Mouse (Mus musculus): ENCODE measurements at regions not wholly inside any gene's neighbourhood (a gene's known extent, or its start where the extent isn't known, plus 50 kb on each side); places are given as distances from the start of the nearest gene placed in this dataset.

GRCm38 (mm10) chr11:7337826-7338225 lies 124.1 kb upstream of the Igfbp3 start:
- Histone ChIP-seq H3K27ac (replicated peaks) (no peak overlapping the region), H3K4me1 (no peaks in the 10 kb centered on the region), H3K4me3 (replicated peaks) (no peak overlapping the region), H3K36me3 (no peaks in the 10 kb centered on the region), H3K9ac (no peak overlapping the region), H3K9me3 (replicated peaks) (peaks cover 5% of the 10 kb centered on the region), H3K27me3 (no peaks in the 10 kb centered on the region), H3K4me2 (replicated peaks) (no peak overlapping the region)
- ATAC-seq (ENCODE audit: insufficient number of reproducible peaks, low FRiP score, low TSS enrichment, low read depth): no peak

GRCm38 (mm10) chr11:7317409-7317970 lies 103.8 kb upstream of the Igfbp3 start:
- H3K27ac ChIP-seq (replicated peaks): no peak overlapping the region
- H3K4me2 ChIP-seq (replicated peaks): no peak overlapping the region
- no peak overlapping the region for H3K4me3 ChIP-seq (replicated peaks)
- H3K4me1 ChIP-seq: no peaks in the 10 kb centered on the region
- no peak overlapping the region for H3K9ac ChIP-seq
- ATAC-seq (ENCODE audit: insufficient number of reproducible peaks, low FRiP score, low TSS enrichment, low read depth): no peak
- H3K27me3 ChIP-seq: no peaks in the 10 kb centered on the region
- WGBS: 62% methylated on average over 3 of the region's 3 CpGs
- no peaks in the 10 kb centered on the region for H3K36me3 ChIP-seq
- H3K9me3 ChIP-seq (replicated peaks): no peaks in the 10 kb centered on the region

DNA sequence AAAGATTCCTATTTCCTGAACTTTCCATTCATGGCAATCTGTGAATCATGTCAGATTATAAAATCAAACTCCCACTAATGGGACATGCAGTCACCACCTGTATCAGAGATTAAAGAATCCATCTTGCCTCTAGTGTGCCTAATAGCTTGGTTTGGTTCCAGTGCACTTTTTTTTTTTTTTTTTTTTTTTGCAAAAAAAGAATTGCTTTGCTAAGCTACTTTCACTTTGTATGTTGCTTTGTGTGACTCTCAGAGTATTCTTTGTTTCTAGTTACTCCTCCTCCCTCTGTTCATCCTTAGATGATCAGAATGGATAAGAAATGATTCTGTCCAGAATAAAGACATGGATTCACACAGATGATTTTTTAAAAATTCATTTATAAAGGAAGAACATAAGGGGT lies 82.5 kb upstream of the Igfbp3 start:
- no peak for ATAC-seq (ENCODE audit: insufficient number of reproducible peaks, low FRiP score, low TSS enrichment, low read depth)
- no peaks in the 10 kb centered on the region for H3K36me3 ChIP-seq
- H3K9me3 ChIP-seq (replicated peaks): no peaks in the 10 kb centered on the region
- no peak overlapping the region for H3K9ac ChIP-seq
- H3K27ac ChIP-seq (replicated peaks): no peak overlapping the region
- no peak overlapping the region for H3K4me3 ChIP-seq (replicated peaks)
- no peaks in the 10 kb centered on the region for H3K4me1 ChIP-seq
- no peaks in the 10 kb centered on the region for H3K27me3 ChIP-seq
- H3K4me2 ChIP-seq (replicated peaks): no peak overlapping the region

- Histone ChIP-seq H3K27me3 (no peaks in the 10 kb centered on the region), H3K4me1 (peaks cover 11% of the 10 kb centered on the region), H3K36me3 (no peaks in the 10 kb centered on the region), H3K4me3 (replicated peaks) (no peak overlapping the region), H3K9me3 (replicated peaks) (no peaks in the 10 kb centered on the region), H3K27ac (replicated peaks) (no peak overlapping the region), H3K4me2 (replicated peaks) (no peak overlapping the region), H3K9ac (no peak overlapping the region)
- 81% methylated on average over 8 of the region's 8 CpGs for WGBS
- no peak for ATAC-seq (ENCODE audit: insufficient number of reproducible peaks, low FRiP score, low TSS enrichment, low read depth)
Observed at GRCm38 (mm10) chr11:7289242-7289938, 75.7 kb upstream of the Igfbp3 start.

DNA sequence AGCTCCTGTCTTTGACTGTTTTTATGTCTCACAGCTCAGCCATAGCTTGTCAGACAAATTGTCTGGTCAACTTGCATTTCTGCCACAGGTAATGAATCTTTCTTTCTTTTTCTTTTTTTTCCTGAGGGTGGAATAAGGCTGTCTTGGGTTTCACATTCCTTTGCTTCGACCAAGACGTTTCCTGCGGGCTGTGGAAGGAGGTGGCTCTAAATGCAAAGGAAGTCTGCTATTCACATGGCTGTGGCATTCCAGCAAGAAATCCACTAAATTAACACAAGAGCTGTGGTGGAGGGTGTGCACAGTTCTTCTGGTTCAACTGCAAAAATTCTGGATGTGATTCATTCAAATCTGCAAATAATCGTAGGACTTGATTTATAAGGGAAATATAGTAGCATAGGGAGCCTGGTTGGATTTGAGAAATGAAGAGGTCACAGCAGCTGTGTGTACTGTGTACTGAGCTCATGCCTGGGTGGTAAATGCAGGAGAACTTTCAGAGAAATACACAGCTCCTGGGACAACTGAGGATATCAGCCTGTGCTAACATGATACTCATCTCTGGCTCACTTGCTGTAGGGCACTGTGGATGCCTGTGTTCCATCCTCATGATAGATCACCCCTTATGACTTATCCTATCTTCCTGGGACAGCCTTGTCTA lies 71.2 kb upstream of the Igfbp3 start:
- Histone ChIP-seq H3K27me3 (no peaks in the 10 kb centered on the region), H3K27ac (replicated peaks) (peak overlapping the region; percentile 18; the same call in 1 of the 2 replicates), H3K9ac (no peak overlapping the region), H3K9me3 (replicated peaks) (no peaks in the 10 kb centered on the region), H3K36me3 (no peaks in the 10 kb centered on the region), H3K4me1 (peaks cover 39% of the 10 kb centered on the region), H3K4me3 (replicated peaks) (no peak overlapping the region), H3K4me2 (replicated peaks) (no peak overlapping the region)
- no peak for ATAC-seq (ENCODE audit: insufficient number of reproducible peaks, low FRiP score, low TSS enrichment, low read depth)
- 9% methylated on average over 4 of the region's 4 CpGs for WGBS

DNA sequence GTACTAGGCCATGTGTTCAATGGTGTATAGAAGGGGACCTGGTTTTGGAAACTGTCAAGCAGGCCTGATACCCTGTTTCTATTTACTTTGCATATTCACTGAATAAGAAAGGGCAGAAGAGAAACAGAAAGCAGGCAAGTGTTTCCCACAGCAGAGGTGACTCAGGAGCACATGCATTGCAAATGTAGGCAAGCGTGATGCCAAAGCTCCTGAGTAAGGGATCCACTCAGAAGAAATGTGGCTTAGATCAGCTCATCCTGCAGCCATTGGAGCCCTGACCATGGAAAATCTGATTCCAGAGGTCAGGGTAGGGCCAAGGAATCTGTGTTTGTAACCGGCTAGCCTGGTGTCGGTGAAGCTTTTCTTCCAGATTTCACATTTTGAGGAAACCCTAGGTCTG lies 69.3 kb upstream of the Igfbp3 start:
- Histone ChIP-seq H3K4me1 (peaks cover 39% of the 10 kb centered on the region), H3K4me3 (replicated peaks) (no peak overlapping the region), H3K9ac (no peak overlapping the region), H3K27me3 (no peaks in the 10 kb centered on the region), H3K27ac (replicated peaks) (peak overlapping the region; percentile 48; the same call in 1 of the 2 replicates), H3K9me3 (replicated peaks) (no peaks in the 10 kb centered on the region), H3K36me3 (no peaks in the 10 kb centered on the region), H3K4me2 (replicated peaks) (no peak overlapping the region)
- 60% methylated on average over 3 of the region's 3 CpGs for WGBS
- ATAC-seq (ENCODE audit: insufficient number of reproducible peaks, low FRiP score, low TSS enrichment, low read depth): no peak

DNA sequence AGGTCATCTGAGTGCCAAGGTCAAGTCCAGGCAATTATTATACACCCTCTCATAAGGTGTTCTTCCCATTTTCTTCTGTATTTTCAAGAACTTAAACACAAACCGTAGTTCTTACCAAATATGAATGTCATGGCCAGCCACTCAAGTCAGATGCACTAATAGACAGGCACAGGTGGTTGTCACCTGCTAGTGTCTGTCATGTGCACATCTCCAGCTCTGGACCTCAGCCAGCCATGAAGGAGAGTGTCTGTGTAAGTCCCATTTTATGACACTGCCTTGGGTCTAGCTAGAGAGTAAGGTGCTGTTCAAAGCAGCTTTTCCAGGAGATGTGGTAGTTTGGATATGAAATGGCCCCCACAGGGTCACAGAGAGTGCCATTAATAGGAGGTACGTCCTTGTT lies 68.5 kb upstream of the Igfbp3 start:
- 0 out of 2 replicates have a peak, but pooled peaks have one; percentile 11 for ATAC-seq (ENCODE audit: insufficient number of reproducible peaks, low FRiP score, low TSS enrichment, low read depth)
- Histone ChIP-seq H3K27me3 (no peaks in the 10 kb centered on the region), H3K4me3 (replicated peaks) (no peak overlapping the region), H3K4me1 (peaks cover 39% of the 10 kb centered on the region), H3K4me2 (replicated peaks) (no peak overlapping the region), H3K9me3 (replicated peaks) (no peaks in the 10 kb centered on the region), H3K27ac (replicated peaks) (peak overlapping the region; percentile 48), H3K36me3 (no peaks in the 10 kb centered on the region), H3K9ac (no peak overlapping the region)
- WGBS: 59% methylated on average over 2 of the region's 2 CpGs

GRCm38 (mm10) chr11:7281656-7282055 lies 67.9 kb upstream of the Igfbp3 start:
- Histone ChIP-seq H3K27ac (replicated peaks) (peak overlapping the region; percentile 48), H3K4me2 (replicated peaks) (no peak overlapping the region), H3K4me1 (peaks cover 39% of the 10 kb centered on the region), H3K9ac (no peak overlapping the region), H3K27me3 (no peaks in the 10 kb centered on the region), H3K36me3 (no peaks in the 10 kb centered on the region), H3K4me3 (replicated peaks) (no peak overlapping the region), H3K9me3 (replicated peaks) (no peaks in the 10 kb centered on the region)
- 20% methylated on average over 2 of the region's 2 CpGs for WGBS
- no peak for ATAC-seq (ENCODE audit: insufficient number of reproducible peaks, low FRiP score, low TSS enrichment, low read depth)

GRCm38 (mm10) chr11:7279891-7280290 lies 66.2 kb upstream of the Igfbp3 start:
- Histone ChIP-seq H3K4me3 (replicated peaks) (no peak overlapping the region), H3K4me1 (peaks cover 33% of the 10 kb centered on the region), H3K36me3 (no peaks in the 10 kb centered on the region), H3K27me3 (no peaks in the 10 kb centered on the region), H3K9me3 (replicated peaks) (no peaks in the 10 kb centered on the region), H3K4me2 (replicated peaks) (no peak overlapping the region), H3K27ac (replicated peaks) (no peak overlapping the region), H3K9ac (no peak overlapping the region)
- no peak for ATAC-seq (ENCODE audit: insufficient number of reproducible peaks, low FRiP score, low TSS enrichment, low read depth)
- 67% methylated on average over 2 of the region's 2 CpGs for WGBS

DNA sequence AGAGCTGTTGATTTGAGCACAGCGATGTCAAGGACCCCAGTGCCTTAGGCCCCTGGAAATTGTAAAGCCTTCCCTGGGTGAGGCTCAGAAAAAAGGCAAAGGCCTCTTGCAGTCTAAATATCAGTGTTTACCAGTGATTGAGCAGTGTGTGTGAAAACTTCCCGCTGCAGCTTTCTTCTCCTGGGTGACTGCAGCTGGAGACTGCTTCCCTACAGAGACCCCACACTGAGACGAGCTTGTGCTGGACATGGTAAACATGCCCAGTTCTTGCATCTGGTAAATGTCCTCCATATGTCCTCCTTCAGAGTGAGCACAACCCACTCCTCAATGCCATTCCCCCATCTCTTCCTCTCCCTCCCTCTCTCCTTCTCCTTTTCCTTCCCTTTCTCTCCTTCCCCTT lies 58.8 kb upstream of the Igfbp3 start:
- Histone ChIP-seq H3K4me2 (replicated peaks) (no peak overlapping the region), H3K9ac (no peak overlapping the region), H3K4me1 (peaks cover 8% of the 10 kb centered on the region; the same call in 1 of the 2 replicates), H3K27me3 (no peaks in the 10 kb centered on the region), H3K9me3 (replicated peaks) (no peaks in the 10 kb centered on the region), H3K36me3 (no peaks in the 10 kb centered on the region), H3K27ac (replicated peaks) (peak overlapping the region; percentile 34), H3K4me3 (replicated peaks) (no peak overlapping the region)
- WGBS: 30% methylated on average over 3 of the region's 3 CpGs
- ATAC-seq (ENCODE audit: insufficient number of reproducible peaks, low FRiP score, low TSS enrichment, low read depth): no peak

- Histone ChIP-seq H3K4me3 (replicated peaks) (no peak overlapping the region), H3K9ac (no peak overlapping the region), H3K4me2 (replicated peaks) (no peak overlapping the region), H3K36me3 (no peaks in the 10 kb centered on the region), H3K4me1 (peaks cover 8% of the 10 kb centered on the region; the same call in 1 of the 2 replicates), H3K9me3 (replicated peaks) (no peaks in the 10 kb centered on the region), H3K27me3 (no peaks in the 10 kb centered on the region), H3K27ac (replicated peaks) (no peak overlapping the region)
- ATAC-seq (ENCODE audit: insufficient number of reproducible peaks, low FRiP score, low TSS enrichment, low read depth): no peak
- 91% methylated on average over 1 of the region's 1 CpGs for WGBS
Observed at GRCm38 (mm10) chr11:7270916-7271315, 57.2 kb upstream of the Igfbp3 start.
